Mouse (Mus musculus) spleen, adult 2 months (tissue): ENCODE results near the gene 1700018B08Rik. TPM values are rescaled to one million over a fixed set of nuclear protein-coding genes. Genes with fewer than 3 reads are reported as not detected.

Source experiments
- DNase-seq, 2 experiments: peaks; one replicate each; pipeline versions ENCODE4 v3.0.0 to v3.0.0-alpha.2; 2012 to 2021; ENCODE audit warnings: low spot score in 2 of 2, low read depth in 1 of 2
- H3K27ac ChIP-seq: fragments of 200-500 bp; 2 replicates; pipeline ENCODE4 v1.5.1; 2012; ENCODE audit warnings: low read length, inconsistent platforms; ENCODE audit not compliant: insufficient read depth
- H3K27me3 ChIP-seq: fragments of 200-500 bp; 2 replicates; pipeline ENCODE4 v1.6.1; 2012; ENCODE audit warnings: mild to moderate bottlenecking, moderate library complexity, low read length, inconsistent platforms; ENCODE audit not compliant: control insufficient read depth, insufficient read depth
- H3K36me3 ChIP-seq: fragments of 200-500 bp; 2 replicates; pipeline ENCODE4 v1.6.1; 2012; ENCODE audit warnings: mild to moderate bottlenecking, low read length, inconsistent platforms; ENCODE audit not compliant: control insufficient read depth, insufficient read depth
- H3K4me1 ChIP-seq: fragments of 200-500 bp; 2 replicates; pipeline ENCODE4 v1.6.1; 2011; ENCODE audit warnings: inconsistent platforms; ENCODE audit not compliant: control insufficient read depth, insufficient read depth, insufficient read length
- H3K4me3 ChIP-seq: fragments of 200-500 bp; 2 replicates; pipeline ENCODE4 v1.5.1; 2011; ENCODE audit warnings: mild to moderate bottlenecking, inconsistent platforms; ENCODE audit not compliant: insufficient read depth, insufficient read length; ENCODE audit errors: extremely low read depth
- CTCF ChIP-seq: fragments of 200-500 bp; IDR thresholded peaks from 2 replicates; pipeline ENCODE4 v1.5.1; 2011; ENCODE audit warnings: mild to moderate bottlenecking, inconsistent platforms; ENCODE audit not compliant: insufficient read depth, insufficient read length, insufficient replicate concordance; ENCODE audit errors: extremely low read depth
- POLR2A ChIP-seq: fragments of 200-500 bp; IDR thresholded peaks from 2 replicates; pipeline ENCODE4 v1.6.1; 2011; ENCODE audit warnings: low read depth, low read length, inconsistent platforms
- WGBS: fragments of 180-500 bp; shearing (Covaris S2); methylation state at CpG from one replicate; pipeline ENCODE4 v1.1.7; 2018; 5-methylcytosine and 5-hydroxymethylcytosine counted together
- polyA plus RNA-seq: library from polyadenylated mRNA; depleted of rRNA; stranded (reverse); fragments of >200 nt; gene quantifications from 2 replicates; pipeline ENCODE4 v1.2.3, GENCODE M21; 2012

Gene 1700018B08Rik
- polyA plus RNA-seq, 1 experiment: not detected

DNA sequence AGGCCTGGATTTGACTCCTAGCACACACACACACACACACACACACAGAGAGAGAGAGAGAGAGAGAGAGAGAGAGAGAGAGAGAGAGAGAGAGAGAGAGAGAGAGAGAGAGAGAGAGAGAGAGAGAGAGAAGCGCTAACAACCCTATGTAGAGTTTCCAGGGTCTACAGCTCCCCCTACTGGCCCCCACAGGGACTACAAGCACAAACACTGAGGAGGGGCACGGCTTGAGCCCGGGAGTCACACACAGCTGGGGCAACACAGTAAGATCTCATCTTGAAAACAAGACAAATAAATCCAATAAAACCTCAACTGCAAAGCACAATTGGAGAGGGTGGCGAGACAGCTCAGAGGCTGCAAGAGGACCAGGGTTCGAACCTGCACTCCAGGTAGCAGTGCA lies 11.7 kb downstream of the 1700018B08Rik start:
- H3K4me3 ChIP-seq: no peak overlapping the region
- no peaks in the 10 kb centered on the region for H3K36me3 ChIP-seq
- TF ChIP-seq CTCF (peak; percentile 23; the same call in 1 of the 2 replicates), POLR2A (no peak)
- no peak overlapping the region for H3K27ac ChIP-seq
- H3K27me3 ChIP-seq: no peaks in the 10 kb centered on the region
- whole genome bisulfite sequencing: 52% methylated on average over 5 of the region's 5 CpGs
- no peaks in the 10 kb centered on the region for H3K4me1 ChIP-seq
- DNase-seq: no peak

DNA sequence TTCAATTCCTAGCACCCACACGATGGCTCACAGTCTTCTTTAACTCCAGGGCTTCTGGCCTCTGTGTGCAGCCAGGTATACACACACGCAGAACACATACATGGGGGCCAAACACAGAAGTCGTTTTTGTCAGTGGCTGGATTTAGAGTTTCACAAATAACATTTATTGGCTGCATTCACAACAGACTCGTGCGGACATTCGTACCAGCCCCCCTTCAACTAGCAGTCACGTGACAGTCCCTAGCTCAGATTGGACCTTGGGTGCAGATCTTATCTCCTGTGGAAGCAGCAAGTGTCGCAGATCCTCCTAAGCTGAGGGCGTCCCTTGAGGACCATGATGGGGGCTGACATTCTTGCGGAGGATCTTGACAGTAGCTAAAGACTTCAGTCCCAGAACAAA lies 13.5 kb downstream of the 1700018B08Rik start:
- DNase-seq: no peak
- H3K4me1 ChIP-seq: no peaks in the 10 kb centered on the region
- no peaks in the 10 kb centered on the region for H3K27me3 ChIP-seq
- TF ChIP-seq CTCF (no peak), POLR2A (no peak)
- H3K27ac ChIP-seq: no peak overlapping the region
- no peak overlapping the region for H3K4me3 ChIP-seq
- 77% methylated on average over 10 of the region's 10 CpGs for WGBS
- no peaks in the 10 kb centered on the region for H3K36me3 ChIP-seq

DNA sequence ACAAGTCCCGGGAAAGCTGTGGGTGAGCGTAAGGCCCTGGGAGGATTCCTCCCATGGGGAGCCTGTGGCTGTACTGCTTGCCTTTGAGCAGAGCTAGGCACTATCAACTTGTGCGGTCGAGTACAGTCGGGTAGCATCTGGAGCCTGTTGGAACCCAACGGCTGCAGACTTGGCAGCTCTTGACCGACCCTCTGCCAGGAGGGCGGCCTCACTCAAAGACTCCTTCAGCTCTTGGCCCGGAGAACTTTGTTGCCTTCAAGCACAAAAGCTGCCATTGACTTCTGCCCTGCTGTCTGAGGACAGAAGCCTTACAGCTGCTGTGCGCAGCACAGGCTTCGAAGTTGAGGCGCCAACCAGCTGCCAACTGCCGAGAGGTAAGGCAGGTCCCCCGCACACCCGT lies 15.3 kb downstream of the 1700018B08Rik start:
- 91% methylated on average over 15 of the region's 15 CpGs for WGBS
- Histone ChIP-seq H3K27ac (no peak overlapping the region), H3K36me3 (no peaks in the 10 kb centered on the region), H3K4me3 (no peak overlapping the region), H3K4me1 (no peaks in the 10 kb centered on the region), H3K27me3 (no peaks in the 10 kb centered on the region)
- no peak for DNase-seq
- TF ChIP-seq POLR2A (no peak), CTCF (no peak)

DNA sequence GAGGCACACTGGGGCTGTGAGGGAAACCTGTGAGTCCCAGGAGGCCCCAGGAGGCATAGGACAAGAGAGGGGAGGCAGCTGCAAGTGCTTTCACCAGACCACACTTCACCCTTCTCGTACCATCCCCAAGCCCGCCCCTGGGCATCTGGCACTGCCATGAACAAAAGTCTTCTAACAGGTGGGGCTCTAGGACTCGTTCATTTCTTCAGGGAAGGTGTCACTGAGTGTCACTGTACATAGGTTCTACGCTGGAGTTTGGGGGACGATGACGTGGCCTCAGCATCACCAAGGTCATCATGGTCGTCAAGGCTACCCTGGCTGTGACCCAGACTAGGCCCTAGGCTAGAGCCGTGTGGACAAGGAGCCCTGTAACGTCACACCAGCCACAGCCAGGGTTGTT lies 16.4 kb downstream of the 1700018B08Rik start:
- no peak overlapping the region for H3K4me3 ChIP-seq
- H3K36me3 ChIP-seq: no peaks in the 10 kb centered on the region
- no peak for TF ChIP-seq POLR2A
- no peak for TF ChIP-seq CTCF
- no peak overlapping the region for H3K27ac ChIP-seq
- WGBS: 85% methylated on average over 9 of the region's 9 CpGs
- H3K27me3 ChIP-seq: no peaks in the 10 kb centered on the region
- no peak for DNase-seq
- no peaks in the 10 kb centered on the region for H3K4me1 ChIP-seq

DNA sequence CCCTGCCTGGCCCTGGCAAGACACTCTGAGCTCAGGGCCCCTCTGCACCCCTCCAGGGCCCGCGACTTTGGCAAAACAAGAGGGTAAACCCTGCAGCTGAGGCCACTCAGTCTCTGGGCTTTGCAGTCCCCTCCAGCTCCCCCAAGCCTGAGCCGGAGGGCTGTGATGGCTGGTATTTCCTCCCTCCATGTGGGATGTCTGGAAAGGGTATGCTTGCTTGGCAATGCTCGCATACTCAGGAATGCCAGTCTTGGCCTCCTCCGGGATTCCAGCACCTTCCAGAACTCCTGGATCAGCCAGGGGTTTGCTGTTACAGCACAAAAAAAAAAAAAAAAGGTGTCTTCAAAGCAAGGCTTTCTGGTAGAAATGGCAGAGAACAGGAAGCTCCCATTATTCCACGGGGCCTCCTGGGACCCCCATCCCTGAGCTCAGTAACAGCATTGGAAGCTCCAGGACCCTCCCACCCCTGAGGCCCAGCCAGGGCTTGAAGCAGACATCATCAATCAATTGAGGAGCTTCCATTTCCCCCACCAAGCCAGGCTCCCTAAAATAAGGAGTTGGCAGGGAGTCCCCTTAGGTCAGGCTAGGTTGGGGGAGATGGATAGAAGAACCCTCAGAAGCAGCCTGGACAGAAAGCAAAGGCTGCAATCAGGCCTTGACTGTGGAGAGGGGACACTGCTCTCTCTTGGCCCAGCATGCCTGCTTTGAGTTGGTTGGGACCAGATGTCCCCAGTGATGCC lies 17.1 kb downstream of the 1700018B08Rik start:
- TF ChIP-seq CTCF (no peak), POLR2A (no peak)
- DNase-seq: no peak
- H3K27ac ChIP-seq: no peak overlapping the region
- no peaks in the 10 kb centered on the region for H3K4me1 ChIP-seq
- 66% methylated on average over 6 of the region's 6 CpGs for WGBS
- no peak overlapping the region for H3K4me3 ChIP-seq
- no peaks in the 10 kb centered on the region for H3K36me3 ChIP-seq
- no peaks in the 10 kb centered on the region for H3K27me3 ChIP-seq

DNA sequence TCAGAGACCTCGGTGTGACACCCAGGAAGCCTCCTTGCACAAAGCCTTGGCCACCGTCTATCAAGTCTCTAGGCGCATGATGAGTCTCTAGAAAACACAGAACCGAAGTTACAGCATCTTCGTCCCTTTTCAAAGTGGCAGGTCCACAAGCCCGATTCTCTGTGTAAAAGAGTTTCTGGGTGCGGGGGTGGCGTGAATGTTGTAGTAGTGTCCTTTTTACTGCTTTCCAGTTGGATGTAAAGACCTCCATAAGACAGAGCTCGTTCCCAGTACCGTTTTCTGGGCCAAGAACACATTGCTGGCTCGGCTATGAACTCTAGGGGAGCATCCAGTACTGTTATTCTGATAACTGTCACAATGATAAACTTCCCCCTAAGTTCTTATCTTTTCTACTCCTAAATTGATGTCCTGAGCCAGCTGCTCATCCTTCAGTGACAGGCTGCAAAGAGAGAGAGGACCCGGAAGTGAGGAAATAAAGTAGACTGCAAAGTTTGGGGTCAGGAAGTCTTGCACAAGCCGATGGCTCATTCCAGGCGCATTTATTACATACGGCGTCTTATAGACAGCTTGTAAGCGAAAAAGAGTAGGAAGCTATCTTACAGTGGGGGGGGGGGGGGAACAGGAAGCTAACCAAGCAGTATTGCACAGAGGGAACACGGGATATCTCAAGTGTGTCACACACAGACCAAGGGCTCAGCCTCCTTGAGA lies 18.9 kb downstream of the 1700018B08Rik start:
- TF ChIP-seq CTCF (no peak), POLR2A (no peak)

DNA sequence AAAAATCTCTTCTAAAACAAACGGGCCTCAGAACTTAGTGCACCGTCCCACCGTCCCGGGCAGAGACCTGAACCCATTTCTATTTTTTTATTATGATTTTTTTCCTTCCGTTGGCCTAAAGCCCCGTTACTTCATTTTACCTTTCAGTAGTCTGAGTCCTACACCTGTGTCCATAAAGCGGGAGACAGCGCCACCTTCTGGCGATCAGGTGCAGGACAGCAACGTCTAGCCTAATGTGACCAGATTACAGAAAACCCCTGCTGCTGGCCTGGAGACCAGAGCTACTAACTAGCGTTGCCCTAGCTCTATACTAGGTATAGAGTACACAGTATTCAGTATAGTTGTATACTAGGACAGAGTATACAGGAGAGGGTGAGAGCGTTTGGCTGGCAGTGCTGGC lies 30.7 kb downstream of the 1700018B08Rik start:
- peak; percentile 79; the same call in 1 of the 2 replicates for TF ChIP-seq CTCF
- TF ChIP-seq POLR2A: no peak
- Histone ChIP-seq H3K4me1 (no peaks in the 10 kb centered on the region), H3K36me3 (no peaks in the 10 kb centered on the region), H3K4me3 (no peak overlapping the region), H3K27ac (no peak overlapping the region), H3K27me3 (no peaks in the 10 kb centered on the region)
- peak; percentile 18 to 65 for DNase-seq
- WGBS: 5% methylated on average over 12 of the region's 12 CpGs

More for the DNA sequence above, 18.9 kb downstream of the 1700018B08Rik start:
- DNase-seq: no peak
- no peaks in the 10 kb centered on the region for H3K36me3 ChIP-seq
- no peaks in the 10 kb centered on the region for H3K27me3 ChIP-seq
- no peak overlapping the region for H3K27ac ChIP-seq
- H3K4me3 ChIP-seq: no peak overlapping the region
- no peaks in the 10 kb centered on the region for H3K4me1 ChIP-seq
- 58% methylated on average over 18 of the region's 18 CpGs for WGBS
